Mouse (Mus musculus): ENCODE measurements around the gene Ndufa13.

The Ndufa13 gene

GRCm38 (mm10) chr8:69907106-69907505, 4.7 kb upstream of the Ndufa13 start:
- no peak for DNase-seq (ENCODE audit: low spot score in 2 of 2)

GRCm38 (mm10) chr8:69906260-69906659, 3.9 kb upstream of the Ndufa13 start:
- no peak for DNase-seq (ENCODE audit: low spot score in 2 of 2)

- no peak for DNase-seq (ENCODE audit: low spot score in 2 of 2)
Measured at GRCm38 (mm10) chr8:69904096-69904495, 1.7 kb upstream of the Ndufa13 start.

GRCm38 (mm10) chr8:69903063-69903542, 745 bp upstream of the Ndufa13 start:
- peak; percentile 96 to 99 for DNase-seq (ENCODE audit: low spot score in 2 of 2)

GRCm38 (mm10) chr8:69901484-69902162, 735 bp downstream of the Ndufa13 start:
- peak; percentile 98 to 99 for DNase-seq (ENCODE audit: low spot score in 2 of 2)

GRCm38 (mm10) chr8:69900895-69901451, 1.4 kb downstream of the Ndufa13 start:
- no peak for DNase-seq (ENCODE audit: low spot score in 2 of 2)

- DNase-seq (ENCODE audit: low spot score in 2 of 2) = no peak
Measured at GRCm38 (mm10) chr8:69899876-69900275, 2.5 kb downstream of the Ndufa13 start.

- DNase-seq (ENCODE audit: low spot score in 2 of 2) = no peak
Measured at GRCm38 (mm10) chr8:69897857-69898256, 4.5 kb downstream of the Ndufa13 start.

- DNase-seq (ENCODE audit: low spot score in 2 of 2) = no peak
Measured at GRCm38 (mm10) chr8:69895772-69896451, 6.4 kb downstream of the Ndufa13 start.

- no peak for DNase-seq (ENCODE audit: low spot score in 2 of 2)
Measured at GRCm38 (mm10) chr8:69894836-69895332, 7.5 kb downstream of the Ndufa13 start.

GRCm38 (mm10) chr8:69893863-69894262, 8.5 kb downstream of the Ndufa13 start:
- peak in 1 of 2 experiments; percentile 38 for DNase-seq (ENCODE audit: low spot score in 2 of 2)

- DNase-seq (ENCODE audit: low spot score in 2 of 2) = peak in 1 of 2 experiments; percentile 40
Measured at GRCm38 (mm10) chr8:69890813-69891241, 11.5 kb downstream of the Ndufa13 start.

GRCm38 (mm10) chr8:69888902-69889301, 13.5 kb downstream of the Ndufa13 start:
- DNase-seq (ENCODE audit: low spot score in 2 of 2) = no peak

GRCm38 (mm10) chr8:69888244-69888866, 14.0 kb downstream of the Ndufa13 start:
- DNase-seq (ENCODE audit: low spot score in 2 of 2) = no peak

- DNase-seq (ENCODE audit: low spot score in 2 of 2) = no peak
Measured at GRCm38 (mm10) chr8:69887289-69888243, 14.8 kb downstream of the Ndufa13 start, which contains the start of gene Cilp2. Gene Cilp2, minus strand, starts transcription at chr8:69887687.

- no peak for DNase-seq (ENCODE audit: low spot score in 2 of 2)
Measured at GRCm38 (mm10) chr8:69884141-69884540, 18.2 kb downstream of the Ndufa13 start.

GRCm38 (mm10) chr8:69882833-69883600, 19.3 kb downstream of the Ndufa13 start:
- no peak for DNase-seq (ENCODE audit: low spot score in 2 of 2)

GRCm38 (mm10) chr8:69882021-69882756, 20.2 kb downstream of the Ndufa13 start:
- peak in 1 of 2 experiments; percentile 67 for DNase-seq (ENCODE audit: low spot score in 2 of 2)

GRCm38 (mm10) chr8:69881261-69881865, 21.0 kb downstream of the Ndufa13 start:
- DNase-seq (ENCODE audit: low spot score in 2 of 2) = no peak

Data from urinary bladder, postnatal 36 days (tissue).